ENCODE assay signal across 11 mouse cellular contexts in genomic region chr8:128528591-128529383, GRCm38 (mm10).
DNase-seq lines count a peak whose midpoint lies in the region; ATAC-seq lines count a peak whose summit lies in the region.
"Had no signal": no experiment of that assay in that cellular context is flagged by ENCODE, and none has a peak within 500 bp of the region (broad histone marks: within the 10 kb centered on the region; RNA-seq: fewer than 3 reads in every experiment).

No protein-coding gene starts in this region.

- ATAC-seq in forebrain, embryonic 14.5 days: peak; percentile 96
- ATAC-seq in midbrain, embryonic 11.5 days (ENCODE audit: low FRiP score): peak; percentile 97
- ATAC-seq in intestine, embryonic 16.5 days: no peak
- ATAC-seq: intestine, postnatal 0 days had no signal

- H3K27me3 ChIP-seq in forebrain, embryonic 14.5 days (replicated peaks; ENCODE audit: control insufficient read depth, insufficient read depth, low read length): no peaks in the 10 kb centered on the region
- no peaks in the 10 kb centered on the region; the same call in 1 of the 2 replicates for H3K27me3 ChIP-seq in midbrain, embryonic 11.5 days (ENCODE audit: control insufficient read depth, insufficient read depth, low read length)
- H3K27me3 ChIP-seq in intestine, embryonic 16.5 days (replicated peaks; ENCODE audit: control insufficient read depth, insufficient read depth, low read length): no peaks in the 10 kb centered on the region

- peak overlapping the region; percentile 6; the same call in 1 of the 2 replicates for H3K4me2 ChIP-seq in forebrain, embryonic 14.5 days (ENCODE audit: low read length)
- H3K4me2 ChIP-seq in midbrain, embryonic 11.5 days: peak overlapping the region; percentile 27
- H3K4me2 ChIP-seq in intestine, embryonic 16.5 days (ENCODE audit: low read depth, low read length): no peak overlapping the region

- H3K9ac ChIP-seq in forebrain, embryonic 14.5 days (ENCODE audit: low read length): peak overlapping the region; percentile 26; the same call in 1 of the 2 replicates
- peak overlapping the region; percentile 65 for H3K9ac ChIP-seq in midbrain, embryonic 11.5 days (ENCODE audit: low read length)
- no peak overlapping the region for H3K9ac ChIP-seq in intestine, embryonic 16.5 days (ENCODE audit: low read depth, low read length)

- no peak overlapping the region for H3K4me3 ChIP-seq in forebrain, embryonic 14.5 days (ENCODE audit: low read depth, low read length)
- H3K4me3 ChIP-seq in midbrain, embryonic 11.5 days (ENCODE audit: low read depth, low read length): no peak overlapping the region
- no peak overlapping the region for H3K4me3 ChIP-seq in intestine, embryonic 16.5 days (ENCODE audit: low read length)

- WGBS in forebrain, embryonic 14.5 days: 3% methylated on average over 8 of the region's 8 CpGs
- 8% methylated on average over 8 of the region's 8 CpGs for WGBS in midbrain, embryonic 11.5 days
- WGBS in intestine, embryonic 16.5 days: 64% methylated on average over 8 of the region's 8 CpGs

- DNase-seq in right cerebral cortex, postnatal 10 days (ENCODE audit: low spot score in 2 of 2): peak; percentile 53 to 59
- DNase-seq in right cerebral cortex, postnatal 14 days: no peak
- peak; percentile 95 for DNase-seq in forebrain, embryonic 14.5 days (ENCODE audit: low spot score)
- DNase-seq in midbrain, embryonic 11.5 days (ENCODE audit: low spot score, missing footprints): peak; percentile 96
- peak; percentile 34 for DNase-seq in retina, postnatal 7 days (ENCODE audit: low read depth, low spot score)
- DNase-seq in kidney, adult 11 months: no peak
- DNase-seq in spleen, postnatal 36 days (ENCODE audit: low spot score in 2 of 2): no peak
- DNase-seq: heart, adult 18-20 months; lung, adult 2 months had no signal

- H3K4me1 ChIP-seq in forebrain, embryonic 14.5 days (ENCODE audit: control insufficient read depth, insufficient read depth, low read length): peaks cover 18% of the 10 kb centered on the region
- H3K4me1 ChIP-seq in midbrain, embryonic 11.5 days (ENCODE audit: control insufficient read depth, insufficient read depth, low read length): peaks cover 12% of the 10 kb centered on the region
- no peaks in the 10 kb centered on the region for H3K4me1 ChIP-seq in intestine, embryonic 16.5 days (ENCODE audit: control insufficient read depth, insufficient read depth, low read length)

- no peaks in the 10 kb centered on the region for H3K36me3 ChIP-seq in forebrain, embryonic 14.5 days (ENCODE audit: control insufficient read depth, insufficient read depth, low read length)
- no peaks in the 10 kb centered on the region for H3K36me3 ChIP-seq in midbrain, embryonic 11.5 days (ENCODE audit: control insufficient read depth, insufficient read depth, low read length)
- no peaks in the 10 kb centered on the region for H3K36me3 ChIP-seq in intestine, embryonic 16.5 days (ENCODE audit: control insufficient read depth, insufficient read depth, low read length)

- no peaks in the 10 kb centered on the region for H3K9me3 ChIP-seq in forebrain, embryonic 14.5 days (replicated peaks; ENCODE audit: control insufficient read depth, low read length)
- no peaks in the 10 kb centered on the region for H3K9me3 ChIP-seq in midbrain, embryonic 11.5 days (ENCODE audit: control insufficient read depth, low read length)
- no peaks in the 10 kb centered on the region for H3K9me3 ChIP-seq in intestine, embryonic 16.5 days (ENCODE audit: control insufficient read depth, low read length)

- peak overlapping the region; percentile 73 for H3K27ac ChIP-seq in forebrain, embryonic 14.5 days (ENCODE audit: low read depth, low read length)
- H3K27ac ChIP-seq in midbrain, embryonic 11.5 days (ENCODE audit: low read depth, low read length): peak overlapping the region; percentile 94
- H3K27ac ChIP-seq in intestine, embryonic 16.5 days (ENCODE audit: low read length): no peak overlapping the region

Comparison
In these comparisons a context has a peak if more than half of its experiments do, and no peak if none do; other contexts are left out.
1. DNase-seq: peak in right cerebral cortex, postnatal 10 days (2 of 2), forebrain, embryonic 14.5 days (single experiment), midbrain, embryonic 11.5 days (single experiment) and retina, postnatal 7 days (single experiment); none in right cerebral cortex, postnatal 14 days (single experiment), kidney, adult 11 months (single experiment) and spleen, postnatal 36 days (0 of 2).